Mouse (Mus musculus) lung, postnatal 0 days (tissue): Measurements from ENCODE around the gene Smoc2.

Experiments used
- CTCF ChIP-seq: IDR thresholded peaks from 2 replicates; pipeline ENCODE4 v1.5.1; 2016; ENCODE audit warnings: antibody characterized with exemption, mild to moderate bottlenecking
- EP300 ChIP-seq: IDR thresholded peaks from 2 replicates; pipeline ENCODE4 v1.6.1; 2016; ENCODE audit warnings: antibody characterized with exemption, mild to moderate bottlenecking, control low read depth

- TF ChIP-seq CTCF: no peak
- no peak for TF ChIP-seq EP300
These were observed 21.3 kb upstream of the Smoc2 start for GRCm38 (mm10) chr17:14257799-14258520.
